Mouse (Mus musculus) lung, embryonic 14.5 days (tissue): ENCODE measurements at regions not wholly inside any gene's neighbourhood (a gene's known extent, or its start where the extent isn't known, plus 50 kb on each side); places are given as distances from the start of the nearest gene placed in this dataset.

Experiments used
- ATAC-seq: fragments of 200-750 bp; cut with Nextera tagmentation; 2 replicates; pipeline ENCODE4 v1.8.0; 2017; ENCODE audit warnings: mild to moderate bottlenecking, moderate TSS enrichment, moderate library complexity; ENCODE audit not compliant: insufficient read depth
- DNase-seq: peaks from one replicate; pipeline ENCODE4 v3.0.0-alpha.2; 2015
- H3K27ac ChIP-seq: fragments of 300-500 bp; sonication (generic); 2 replicates; pipeline ENCODE4 v1.5.1; 2014; ENCODE audit warnings: low read depth, mild to moderate bottlenecking, moderate library complexity
- H3K27me3 ChIP-seq: fragments of 300-500 bp; sonication (generic); 2 replicates; pipeline ENCODE4 v1.6.1; 2014; ENCODE audit warnings: low read length, control low read depth; ENCODE audit not compliant: insufficient read depth
- H3K36me3 ChIP-seq: fragments of 300-500 bp; sonication (generic); 2 replicates; pipeline ENCODE4 v1.6.1; 2014; ENCODE audit warnings: control low read depth; ENCODE audit not compliant: insufficient read depth
- H3K4me1 ChIP-seq: fragments of 300-500 bp; sonication (generic); 2 replicates; pipeline ENCODE4 v1.6.1; 2014; ENCODE audit warnings: antibody characterized with exemption, control low read depth; ENCODE audit not compliant: insufficient read depth
- H3K4me2 ChIP-seq: fragments of 300-500 bp; sonication (generic); 2 replicates; pipeline ENCODE4 v1.6.1; 2014; ENCODE audit warnings: mild to moderate bottlenecking
- H3K4me3 ChIP-seq: fragments of 300-500 bp; sonication (generic); 2 replicates; pipeline ENCODE4 v1.5.1; 2014; ENCODE audit warnings: low read depth, low read length
- H3K9ac ChIP-seq: fragments of 300-500 bp; sonication (generic); 2 replicates; pipeline ENCODE4 v1.6.1; 2014
- H3K9me3 ChIP-seq: fragments of 300-500 bp; sonication (generic); 2 replicates; pipeline ENCODE4 v1.6.1; 2016; ENCODE audit warnings: low read depth, low read length, control low read depth
- CTCF ChIP-seq: IDR thresholded peaks from 2 replicates; pipeline ENCODE4 v1.5.1; 2016; ENCODE audit warnings: antibody characterized with exemption, low read depth
- WGBS: fragments of 180-500 bp; shearing (Covaris S2); extraction: QIAGEN DNeasy Blood & Tissue Kit; methylation state at CpG from one replicate; pipeline ENCODE4 v1.1.7; 2014; 5-methylcytosine and 5-hydroxymethylcytosine counted together

DNA sequence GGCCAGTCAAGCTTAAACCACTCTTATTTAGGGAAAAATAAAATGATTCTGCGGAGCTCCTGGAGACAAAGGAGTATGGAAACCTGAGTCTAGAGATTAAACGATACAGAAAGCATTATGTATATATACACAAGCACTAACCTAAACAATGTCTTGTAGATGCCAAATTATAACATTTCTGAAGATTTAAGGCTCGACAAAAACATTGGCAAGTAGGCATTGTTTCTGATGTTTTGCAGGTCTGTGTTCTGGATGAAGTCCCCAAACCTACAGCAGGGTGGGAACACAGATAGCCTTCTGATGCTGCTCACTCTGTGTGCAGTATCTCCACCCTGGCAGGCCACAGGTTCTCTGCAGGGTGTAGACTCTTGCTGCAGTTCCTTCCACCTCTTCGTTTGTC is 228.9 kb upstream of the Nr2f1 start:
- ATAC-seq (no peak), DNase-seq (no peak)
- Histone ChIP-seq H3K9ac (no peak overlapping the region), H3K9me3 (no peaks in the 10 kb centered on the region), H3K4me3 (no peak overlapping the region), H3K27me3 (no peaks in the 10 kb centered on the region), H3K4me2 (no peak overlapping the region; the same call in 1 of the 2 replicates), H3K36me3 (no peaks in the 10 kb centered on the region), H3K4me1 (0 out of 2 replicates have a peak, but pooled peaks cover 4% of the 10 kb centered on the region), H3K27ac (no peak overlapping the region)
- TF ChIP-seq CTCF, result no peak
- WGBS, result 51% methylated on average over 4 of the region's 4 CpGs

DNA sequence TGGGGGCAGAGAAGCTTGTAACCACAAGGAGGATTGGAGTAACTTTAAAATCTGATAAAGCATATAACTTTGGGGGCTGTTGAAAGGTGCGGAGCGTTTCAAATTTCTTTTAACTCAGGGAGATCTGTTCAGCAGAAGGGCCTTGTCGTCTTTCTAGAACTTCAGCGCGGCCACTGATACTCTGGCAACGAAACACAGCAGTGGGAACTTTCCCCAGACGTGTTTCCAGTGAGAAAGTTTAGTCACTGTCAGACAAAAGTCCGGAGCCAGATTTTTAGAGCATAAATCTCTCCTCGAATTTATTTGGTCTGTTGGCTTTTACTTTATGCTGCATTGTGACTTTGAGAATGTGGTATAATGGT is 228.5 kb upstream of the Nr2f1 start:
- DNase-seq (peak; percentile 45), ATAC-seq (peak; percentile 20; the same call in 1 of the 2 replicates)
- no peak for TF ChIP-seq CTCF
- Histone ChIP-seq H3K9me3 (no peaks in the 10 kb centered on the region), H3K4me3 (peak overlapping the region; percentile 12; the same call in 1 of the 2 replicates), H3K27ac (peak overlapping the region; percentile 0; the same call in 1 of the 2 replicates), H3K4me1 (0 out of 2 replicates have a peak, but pooled peaks cover 4% of the 10 kb centered on the region), H3K9ac (no peak overlapping the region), H3K4me2 (peak overlapping the region; percentile 43), H3K36me3 (no peaks in the 10 kb centered on the region), H3K27me3 (no peaks in the 10 kb centered on the region)
- 11% methylated on average over 9 of the region's 9 CpGs for WGBS

GRCm38 (mm10) chr13:78427141-78428083 is 227.9 kb upstream of the Nr2f1 start:
- H3K4me1 ChIP-seq, result 0 out of 2 replicates have a peak, but pooled peaks cover 4% of the 10 kb centered on the region
- peak overlapping the region; percentile 0; the same call in 1 of the 2 replicates for H3K27ac ChIP-seq
- no peak for TF ChIP-seq CTCF
- H3K9me3 ChIP-seq, result no peaks in the 10 kb centered on the region
- no peaks in the 10 kb centered on the region for H3K36me3 ChIP-seq
- ATAC-seq (peak; percentile 82), DNase-seq (peak; percentile 63)
- no peaks in the 10 kb centered on the region for H3K27me3 ChIP-seq
- H3K4me2 ChIP-seq, result peak overlapping the region; percentile 43
- H3K9ac ChIP-seq, result no peak overlapping the region; the same call in 1 of the 2 replicates
- 16% methylated on average over 24 of the region's 24 CpGs for WGBS
- peak overlapping the region; percentile 12; the same call in 1 of the 2 replicates for H3K4me3 ChIP-seq

DNA sequence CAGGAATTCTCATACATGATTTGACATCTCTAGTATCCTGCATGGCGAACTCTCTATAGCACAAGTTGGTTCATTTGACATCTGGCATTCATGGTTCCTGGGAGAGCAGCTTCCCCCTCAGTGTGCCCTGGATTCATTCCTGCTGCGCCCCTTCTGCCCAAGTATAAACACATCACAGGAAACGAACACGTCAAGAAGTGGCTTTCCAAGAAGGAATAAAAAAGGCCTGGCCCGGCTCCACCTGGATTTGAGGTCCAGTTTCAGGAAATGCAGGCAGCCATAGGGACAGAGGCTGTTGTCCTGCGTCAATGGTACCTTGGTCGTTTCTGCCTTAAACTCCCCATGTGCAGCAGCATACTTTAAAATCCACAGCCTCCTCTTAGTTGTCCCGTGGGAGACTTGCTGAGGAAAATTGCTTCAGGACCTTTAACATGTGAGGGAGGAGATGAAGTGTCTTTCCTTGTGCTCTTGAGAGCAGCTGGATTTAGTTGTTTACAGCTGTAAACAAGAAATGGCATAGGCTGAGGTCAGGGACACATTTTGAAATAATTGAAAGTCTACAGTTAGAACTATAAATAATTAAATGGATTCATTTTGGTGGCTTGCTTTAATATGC is 226.9 kb upstream of the Nr2f1 start:
- no peak overlapping the region for H3K4me3 ChIP-seq
- no peak for TF ChIP-seq CTCF
- H3K4me1 ChIP-seq, result 0 out of 2 replicates have a peak, but pooled peaks cover 4% of the 10 kb centered on the region
- peak; percentile 8 for DNase-seq
- H3K9me3 ChIP-seq, result no peaks in the 10 kb centered on the region
- WGBS, result 37% methylated on average over 8 of the region's 8 CpGs
- peak; percentile 26; the same call in 1 of the 2 replicates for ATAC-seq
- no peak overlapping the region for H3K4me2 ChIP-seq
- H3K36me3 ChIP-seq, result no peaks in the 10 kb centered on the region
- H3K9ac ChIP-seq, result no peak overlapping the region
- no peak overlapping the region for H3K27ac ChIP-seq
- H3K27me3 ChIP-seq, result no peaks in the 10 kb centered on the region

- H3K27me3 ChIP-seq, result no peaks in the 10 kb centered on the region
- DNase-seq (peak; percentile 78), ATAC-seq (no peak)
- H3K36me3 ChIP-seq, result no peaks in the 10 kb centered on the region
- H3K9me3 ChIP-seq, result no peaks in the 10 kb centered on the region
- no peak overlapping the region for H3K9ac ChIP-seq
- H3K4me3 ChIP-seq, result no peak overlapping the region
- TF ChIP-seq CTCF, result no peak
- no peak overlapping the region for H3K27ac ChIP-seq
- no peaks in the 10 kb centered on the region for H3K4me1 ChIP-seq
- WGBS, result 30% methylated on average over 3 of the region's 3 CpGs
- H3K4me2 ChIP-seq, result no peak overlapping the region
Observed at GRCm38 (mm10) chr13:78405071-78405470, 205.5 kb upstream of the Nr2f1 start.

DNA sequence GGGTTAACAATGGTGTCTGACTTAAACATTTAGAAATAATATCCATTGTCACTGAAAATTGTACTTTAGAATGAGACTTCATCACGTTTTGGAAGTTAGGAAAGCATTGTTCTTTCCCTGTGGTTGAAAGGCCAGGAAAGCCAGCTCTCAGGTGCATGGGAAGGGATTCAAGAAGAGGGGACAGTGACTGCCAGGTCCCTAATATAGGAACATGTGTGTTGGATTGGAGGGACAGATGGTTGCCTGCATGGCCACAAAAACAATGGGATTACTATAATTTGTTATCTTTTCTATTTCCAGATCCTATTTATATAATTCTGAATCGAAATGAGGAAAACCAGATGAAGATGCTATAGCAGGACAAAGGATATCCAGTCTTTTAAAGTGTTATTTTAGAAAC is 184.2 kb upstream of the Nr2f1 start:
- ATAC-seq, result no peak
- H3K4me3 ChIP-seq, result no peak overlapping the region
- no peaks in the 10 kb centered on the region for H3K9me3 ChIP-seq
- no peak for DNase-seq
- H3K9ac ChIP-seq, result no peak overlapping the region
- no peak overlapping the region for H3K4me2 ChIP-seq
- H3K27ac ChIP-seq, result no peak overlapping the region
- H3K27me3 ChIP-seq, result no peaks in the 10 kb centered on the region
- no peaks in the 10 kb centered on the region for H3K36me3 ChIP-seq
- TF ChIP-seq CTCF, result no peak
- no peaks in the 10 kb centered on the region for H3K4me1 ChIP-seq
- 56% methylated on average over 2 of the region's 2 CpGs for WGBS

DNA sequence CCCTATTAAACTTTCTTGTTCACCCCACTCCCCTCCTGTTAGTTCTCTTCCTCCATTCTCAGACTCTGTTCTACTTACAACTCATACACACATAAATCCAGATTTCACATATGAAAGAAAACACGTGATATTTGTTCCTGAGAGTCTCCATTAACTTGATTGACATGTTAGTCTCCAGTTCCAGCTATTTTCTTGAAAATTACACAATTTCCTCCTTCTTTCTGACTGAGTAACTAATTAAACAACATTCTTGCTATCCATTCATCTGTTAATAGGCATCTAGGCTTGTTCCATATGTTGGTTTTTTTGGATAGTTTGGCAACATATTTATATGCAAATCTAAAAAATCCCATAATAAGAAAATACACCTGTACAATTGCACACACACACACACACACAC is 161.7 kb upstream of the Nr2f1 start:
- ATAC-seq, result no peak
- DNase-seq, result no peak
- Histone ChIP-seq H3K27me3 (no peaks in the 10 kb centered on the region), H3K9me3 (no peaks in the 10 kb centered on the region), H3K36me3 (no peaks in the 10 kb centered on the region), H3K27ac (no peak overlapping the region), H3K4me1 (no peaks in the 10 kb centered on the region), H3K4me2 (no peak overlapping the region), H3K9ac (no peak overlapping the region), H3K4me3 (no peak overlapping the region)
- TF ChIP-seq CTCF, result no peak
- 57% methylated on average over 1 of the region's 1 CpGs for WGBS
